Mouse (Mus musculus) lung, embryonic 16.5 days (tissue): ENCODE data around the gene Hist2h3c1. TPM values are rescaled to one million over a fixed set of nuclear protein-coding genes. Genes with fewer than 3 reads are reported as not detected.

Experiments
- ATAC-seq: fragments of 200-750 bp; cut with Nextera tagmentation; 2 replicates; pipeline ENCODE4 v1.8.0; 2017; ENCODE audit warnings: low read depth, mild to moderate bottlenecking, moderate library complexity
- H3K27ac ChIP-seq: fragments of 300-500 bp; sonication (generic); 2 replicates; pipeline ENCODE4 v1.5.1; 2014; ENCODE audit warnings: mild to moderate bottlenecking, control low read depth, low read length
- H3K27me3 ChIP-seq: fragments of 300-500 bp; sonication (generic); 2 replicates; pipeline ENCODE4 v1.6.1; 2014; ENCODE audit warnings: low read depth, low read length, mixed read lengths; ENCODE audit not compliant: control insufficient read depth, insufficient read depth
- H3K36me3 ChIP-seq: fragments of 300-500 bp; sonication (generic); 2 replicates; pipeline ENCODE4 v1.6.1; 2014; ENCODE audit warnings: low read length; ENCODE audit not compliant: control insufficient read depth, insufficient read depth
- H3K4me1 ChIP-seq: fragments of 300-500 bp; sonication (generic); replicated peaks from 2 replicates; pipeline ENCODE4 v1.6.1; 2014; ENCODE audit warnings: low read length, mixed read lengths; ENCODE audit not compliant: control insufficient read depth, insufficient read depth
- H3K4me2 ChIP-seq: fragments of 300-500 bp; sonication (generic); 2 replicates; pipeline ENCODE4 v1.6.1; 2014; ENCODE audit warnings: low read depth, low read length, control low read depth
- H3K4me3 ChIP-seq: fragments of 300-500 bp; sonication (generic); 2 replicates; pipeline ENCODE4 v1.5.1; 2014; ENCODE audit warnings: mild to moderate bottlenecking, low read length, control low read depth
- H3K9ac ChIP-seq: fragments of 300-500 bp; sonication (generic); 2 replicates; pipeline ENCODE4 v1.6.1; 2014; ENCODE audit warnings: low read length, control low read depth
- H3K9me3 ChIP-seq: fragments of 300-500 bp; sonication (generic); 2 replicates; pipeline ENCODE4 v1.6.1; 2016; ENCODE audit warnings: low read length; ENCODE audit not compliant: control insufficient read depth
- WGBS: fragments of 180-500 bp; shearing (Covaris S2); extraction: QIAGEN DNeasy Blood & Tissue Kit; methylation state at CpG from one replicate; pipeline ENCODE4 v1.1.7; 2014; 5-methylcytosine and 5-hydroxymethylcytosine counted together
- polyA plus RNA-seq: library from polyadenylated mRNA; unstranded; fragments of >200 nt; fragmentation: Nextera tagmentation; extraction: Ambion mirVana; gene quantifications from 2 replicates; pipeline ENCODE4 v1.2.1, GENCODE M21; 2015

The Hist2h3c1 gene
- polyA plus RNA-seq, 1 experiment from 2014 or later = 2.3 TPM

GRCm38 (mm10) chr3:96249034-96249345, 2.5 kb downstream of the Hist2h3c1 start:
- peaks cover 9% of the 10 kb centered on the region; the same call in 1 of the 2 replicates for H3K27me3 ChIP-seq
- H3K4me3 ChIP-seq = peak overlapping the region; percentile 53
- peak overlapping the region; percentile 37 for H3K9ac ChIP-seq
- H3K4me1 ChIP-seq = peaks cover 17% of the 10 kb centered on the region
- no peak for ATAC-seq
- no peak overlapping the region for H3K27ac ChIP-seq
- H3K9me3 ChIP-seq = no peaks in the 10 kb centered on the region
- WGBS = 46% methylated on average over 4 of the region's 4 CpGs
- no peaks in the 10 kb centered on the region for H3K36me3 ChIP-seq
- H3K4me2 ChIP-seq = peak overlapping the region; percentile 46

- Histone ChIP-seq H3K27me3 (peaks cover 20% of the 10 kb centered on the region), H3K4me3 (no peak overlapping the region), H3K9ac (no peak overlapping the region), H3K27ac (no peak overlapping the region), H3K4me2 (no peak overlapping the region), H3K9me3 (no peaks in the 10 kb centered on the region), H3K4me1 (peaks cover 14% of the 10 kb centered on the region), H3K36me3 (no peaks in the 10 kb centered on the region)
- no peak for ATAC-seq
- 62% methylated on average over 3 of the region's 3 CpGs for WGBS
These were observed 4.4 kb downstream of the Hist2h3c1 start for GRCm38 (mm10) chr3:96250890-96251289.

GRCm38 (mm10) chr3:96251787-96252186, 5.3 kb downstream of the Hist2h3c1 start:
- H3K4me3 ChIP-seq = no peak overlapping the region
- H3K9me3 ChIP-seq = no peaks in the 10 kb centered on the region
- no peak for ATAC-seq
- no peak overlapping the region for H3K4me2 ChIP-seq
- peaks cover 20% of the 10 kb centered on the region for H3K27me3 ChIP-seq
- WGBS = 79% methylated on average over 3 of the region's 3 CpGs
- no peaks in the 10 kb centered on the region for H3K36me3 ChIP-seq
- H3K27ac ChIP-seq = no peak overlapping the region
- H3K9ac ChIP-seq = no peak overlapping the region
- H3K4me1 ChIP-seq = peaks cover 14% of the 10 kb centered on the region

DNA sequence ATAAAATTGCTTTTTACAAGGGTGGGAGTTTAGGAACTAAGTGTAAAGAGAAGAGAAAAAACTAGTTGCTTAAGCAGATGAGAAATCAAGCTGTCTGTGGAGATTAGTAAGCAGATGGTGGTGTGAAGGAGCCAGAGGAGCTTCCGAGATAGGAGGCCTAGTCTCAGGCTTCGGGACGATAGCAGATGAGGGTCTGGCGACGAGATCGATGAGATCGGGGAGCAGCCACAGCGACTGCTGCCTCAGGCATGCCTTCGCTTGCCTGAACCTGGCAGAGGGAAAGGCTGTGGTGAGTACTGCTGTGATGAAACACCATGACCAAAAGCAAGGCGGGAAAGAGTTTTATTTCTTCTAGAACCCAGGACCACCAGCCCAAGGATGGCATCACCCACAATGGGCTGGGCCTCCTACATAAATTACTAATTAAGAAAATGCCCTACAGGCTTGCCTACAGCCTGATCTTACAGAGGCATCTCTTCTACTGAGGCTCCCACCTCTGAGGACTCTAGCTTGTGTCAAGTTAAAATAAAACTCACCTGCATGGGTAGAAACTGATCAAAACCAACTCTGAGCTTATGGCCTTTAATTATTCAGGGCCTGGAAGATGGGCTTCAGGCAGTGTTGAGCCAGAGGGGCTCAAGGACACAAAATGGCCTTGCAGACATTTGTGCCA, 8.3 kb downstream of the Hist2h3c1 start:
- H3K4me1 ChIP-seq = 0 out of 2 replicates have a peak, but pooled peaks cover 2% of the 10 kb centered on the region
- no peaks in the 10 kb centered on the region for H3K36me3 ChIP-seq
- H3K9me3 ChIP-seq = no peaks in the 10 kb centered on the region
- no peak for ATAC-seq
- H3K4me2 ChIP-seq = no peak overlapping the region
- H3K27ac ChIP-seq = no peak overlapping the region
- H3K9ac ChIP-seq = no peak overlapping the region
- H3K27me3 ChIP-seq = peaks cover 20% of the 10 kb centered on the region
- WGBS = 38% methylated on average over 10 of the region's 10 CpGs
- H3K4me3 ChIP-seq = no peak overlapping the region

GRCm38 (mm10) chr3:96255926-96256593, 9.6 kb downstream of the Hist2h3c1 start:
- H3K27ac ChIP-seq = 0 out of 2 replicates have a peak overlapping the region, but pooled peaks have one; percentile 31
- ATAC-seq = no peak
- WGBS = 53% methylated on average over 5 of the region's 5 CpGs
- no peak overlapping the region for H3K4me2 ChIP-seq
- no peak overlapping the region for H3K9ac ChIP-seq
- H3K36me3 ChIP-seq = no peaks in the 10 kb centered on the region
- peaks cover 20% of the 10 kb centered on the region for H3K27me3 ChIP-seq
- H3K9me3 ChIP-seq = no peaks in the 10 kb centered on the region
- H3K4me3 ChIP-seq = no peak overlapping the region
- H3K4me1 ChIP-seq = 0 out of 2 replicates have a peak, but pooled peaks cover 2% of the 10 kb centered on the region

- Histone ChIP-seq H3K4me1 (peaks cover 7% of the 10 kb centered on the region), H3K9ac (no peak overlapping the region), H3K9me3 (no peaks in the 10 kb centered on the region), H3K27me3 (peaks cover 20% of the 10 kb centered on the region), H3K4me2 (no peak overlapping the region), H3K4me3 (no peak overlapping the region), H3K27ac (no peak overlapping the region), H3K36me3 (no peaks in the 10 kb centered on the region)
- 50% methylated on average over 3 of the region's 3 CpGs for WGBS
- ATAC-seq = no peak
These were observed 10.7 kb downstream of the Hist2h3c1 start for GRCm38 (mm10) chr3:96257190-96257589.

DNA sequence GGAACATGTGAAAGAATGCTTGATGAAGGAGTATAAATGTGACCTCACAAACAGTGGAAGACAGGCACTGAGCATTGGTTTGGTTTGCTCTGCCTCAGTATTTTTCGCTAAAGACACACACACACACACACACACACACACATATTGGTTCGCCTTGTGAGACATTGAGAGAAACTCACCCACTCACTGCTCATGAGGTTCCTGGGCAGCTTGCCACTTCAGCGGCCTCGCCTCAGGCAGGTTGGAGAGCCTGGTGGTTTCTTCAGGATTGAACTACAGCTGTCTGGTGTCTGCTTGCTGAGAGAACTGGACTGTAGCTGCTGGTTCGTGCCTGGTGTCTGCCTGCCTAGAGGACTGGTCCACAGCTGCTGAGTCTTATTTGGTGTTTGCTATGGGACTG, 13.7 kb downstream of the Hist2h3c1 start:
- peaks cover 4% of the 10 kb centered on the region; the same call in 1 of the 2 replicates for H3K27me3 ChIP-seq
- H3K4me2 ChIP-seq = no peak overlapping the region
- H3K36me3 ChIP-seq = no peaks in the 10 kb centered on the region
- 90% methylated on average over 5 of the region's 5 CpGs for whole genome bisulfite sequencing
- H3K9ac ChIP-seq = no peak overlapping the region
- no peak overlapping the region for H3K4me3 ChIP-seq
- peaks cover 12% of the 10 kb centered on the region for H3K4me1 ChIP-seq
- H3K27ac ChIP-seq = no peak overlapping the region
- no peaks in the 10 kb centered on the region for H3K9me3 ChIP-seq
- no peak for ATAC-seq

DNA sequence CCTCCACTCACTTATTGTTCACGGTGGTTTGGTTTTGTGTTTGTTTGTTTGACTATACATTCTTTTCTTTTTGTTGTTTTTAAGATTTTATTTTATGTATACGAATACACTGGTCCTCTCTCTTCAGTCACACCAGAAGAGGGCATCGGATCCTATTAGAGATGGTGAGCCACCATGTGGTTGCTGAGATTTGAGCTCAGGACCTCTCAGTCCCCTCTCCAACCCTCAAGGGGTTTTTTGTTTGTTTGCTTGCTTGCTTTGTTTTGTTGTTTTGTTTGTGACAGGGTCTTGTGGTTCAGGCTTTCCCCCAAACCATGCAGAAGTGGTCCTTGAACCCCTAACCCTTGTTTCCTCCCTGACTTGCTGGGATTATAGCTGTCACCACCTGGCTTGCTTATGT, 15.1 kb downstream of the Hist2h3c1 start:
- Histone ChIP-seq H3K4me3 (peak overlapping the region; percentile 63), H3K4me2 (peak overlapping the region; percentile 84), H3K27me3 (no peaks in the 10 kb centered on the region), H3K27ac (peak overlapping the region; percentile 97), H3K9ac (peak overlapping the region; percentile 82), H3K4me1 (peaks cover 12% of the 10 kb centered on the region), H3K36me3 (no peaks in the 10 kb centered on the region), H3K9me3 (no peaks in the 10 kb centered on the region)
- no peak for ATAC-seq
- 51% methylated on average over 3 of the region's 3 CpGs for WGBS

GRCm38 (mm10) chr3:96262216-96262875, 15.9 kb downstream of the Hist2h3c1 start:
- Histone ChIP-seq H3K36me3 (no peaks in the 10 kb centered on the region), H3K27ac (peak overlapping the region; percentile 97), H3K27me3 (no peaks in the 10 kb centered on the region), H3K9ac (peak overlapping the region; percentile 82), H3K9me3 (no peaks in the 10 kb centered on the region), H3K4me2 (peak overlapping the region; percentile 84), H3K4me3 (peak overlapping the region; percentile 63), H3K4me1 (peaks cover 12% of the 10 kb centered on the region)
- WGBS = 1% methylated on average over 19 of the region's 19 CpGs
- ATAC-seq = peak; percentile 86
